Mouse (Mus musculus): ENCODE results near the gene Lgalsl. TPM values are rescaled to one million over a fixed set of nuclear protein-coding genes. Genes with fewer than 3 reads are reported as not detected.

Lgalsl gene
- 0.31 and 0.71 TPM in 2 replicates for polyA plus RNA-seq (2012; ENCODE audit: low replicate concordance)

GRCm38 (mm10) chr11:20830686-20831505 lies at the start of gene Lgalsl:
TSS of gene Lgalsl (minus strand) at chr11:20831056.

Other genes with a start within 250 kb of the Lgalsl start
- gene Aftph, start 89.5 kb downstream of the Lgalsl start, polyA plus RNA-seq (2012; ENCODE audit: low replicate concordance), result 17.5 and 24.1 TPM in 2 replicates

Data from hematopoietic multipotent progenitor cell, adult 10-12 weeks (in vitro differentiated cells).